Mouse (Mus musculus): ENCODE measurements at regions not wholly inside any gene's neighbourhood (a gene's known extent, or its start where the extent isn't known, plus 50 kb on each side); places are given as distances from the start of the nearest gene placed in this dataset.

DNA sequence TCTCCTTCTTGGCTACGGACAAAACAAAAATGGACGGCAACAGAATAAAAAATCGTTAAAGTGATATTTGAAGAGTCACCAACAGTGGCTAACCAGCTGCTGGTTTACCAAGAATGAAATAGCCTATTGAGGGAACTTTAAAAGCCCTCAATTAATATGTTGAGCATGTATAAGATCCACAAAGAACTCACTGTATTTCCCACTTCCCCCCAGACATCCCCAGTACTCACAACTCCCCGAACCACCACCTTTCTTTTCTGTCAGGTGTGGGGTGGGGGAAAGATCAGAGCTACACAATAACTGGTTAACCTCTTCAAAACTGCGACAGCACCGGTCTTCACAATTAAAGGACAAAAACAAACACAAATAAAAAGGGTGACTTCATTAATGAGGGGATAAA is 245.5 kb upstream of the Pmfbp1 start:
- in situ Hi-C loops (cut with MboI; ENCODE audit: low sequenced_read_pairs in 2 of 2, unreplicated experiment in 2 of 2) = no loop called here
- H3K27ac ChIP-seq (ENCODE audit: insufficient read depth, low read depth, low read length, poor library complexity, severe bottlenecking) = no peak overlapping the region
- TF ChIP-seq MAFK (IDR thresholded peaks at IDR 0.05; ENCODE audit: insufficient read depth, low read depth, low read length) (no peak), HCFC1 (IDR thresholded peaks at IDR 0.05; ENCODE audit: borderline replicate concordance, insufficient read depth, low read length) (no peak)
- H3K9me3 ChIP-seq (ENCODE audit: control insufficient read depth, insufficient read depth, low read depth, low read length) = no peaks in the 10 kb centered on the region
- H3K4me3 ChIP-seq (ENCODE audit: insufficient read depth in 1 of 2, low read depth in 1 of 2, low read length in 2 of 2, poor library complexity in 1 of 2, severe bottlenecking in 1 of 2) = no peak overlapping the region
- H3K36me3 ChIP-seq (ENCODE audit: control insufficient read depth, insufficient read depth, low read length, poor library complexity, severe bottlenecking) = no peaks in the 10 kb centered on the region
- DNase-seq (ENCODE audit: low read depth, low spot score) = no peak
- no peaks in the 10 kb centered on the region for H3K4me1 ChIP-seq (ENCODE audit: control insufficient read depth in 2 of 2, insufficient read depth in 2 of 2, low read length in 2 of 2, poor library complexity in 1 of 2)
- no peak overlapping the region for H3K9ac ChIP-seq (ENCODE audit: insufficient read depth, low read depth, low read length, poor library complexity, severe bottlenecking)

- in situ Hi-C loops (cut with MboI; ENCODE audit: low sequenced_read_pairs in 2 of 2, unreplicated experiment in 2 of 2) = no loop called here
- TF ChIP-seq HCFC1 (IDR thresholded peaks at IDR 0.05; ENCODE audit: borderline replicate concordance, insufficient read depth, low read length) = no peak
- TF ChIP-seq ZNF384 (IDR thresholded peaks at IDR 0.05; ENCODE audit: low read depth, low read length) = no peak
- no peak for TF ChIP-seq ZC3H11A (IDR thresholded peaks at IDR 0.05; ENCODE audit: borderline replicate concordance, low read depth, low read length)
- no peak for TF ChIP-seq MAFK (IDR thresholded peaks at IDR 0.05; ENCODE audit: insufficient read depth, low read depth, low read length)
- no peak for TF ChIP-seq CHD2 (IDR thresholded peaks at IDR 0.05; ENCODE audit: low read depth, low read length)
- Histone ChIP-seq H3K27ac (ENCODE audit: insufficient read depth, low read depth, low read length, poor library complexity, severe bottlenecking) (no peak overlapping the region), H3K4me3 (ENCODE audit: insufficient read depth in 1 of 2, low read depth in 1 of 2, low read length in 2 of 2, poor library complexity in 1 of 2, severe bottlenecking in 1 of 2) (no peak overlapping the region), H3K4me1 (ENCODE audit: control insufficient read depth in 2 of 2, insufficient read depth in 2 of 2, low read length in 2 of 2, poor library complexity in 1 of 2) (no peaks in the 10 kb centered on the region), H3K36me3 (ENCODE audit: control insufficient read depth, insufficient read depth, low read length, poor library complexity, severe bottlenecking) (no peaks in the 10 kb centered on the region), H3K9ac (ENCODE audit: insufficient read depth, low read depth, low read length, poor library complexity, severe bottlenecking) (no peak overlapping the region), H3K9me3 (ENCODE audit: control insufficient read depth, insufficient read depth, low read depth, low read length) (no peaks in the 10 kb centered on the region)
- no peak for DNase-seq (ENCODE audit: low read depth, low spot score)
Observed at GRCm38 (mm10) chr8:109249256-109249655, 244.6 kb upstream of the Pmfbp1 start.

- no peak for DNase-seq (ENCODE audit: low read depth, low spot score)
- Histone ChIP-seq H3K4me3 (ENCODE audit: insufficient read depth in 1 of 2, low read depth in 1 of 2, low read length in 2 of 2, poor library complexity in 1 of 2, severe bottlenecking in 1 of 2) (no peak overlapping the region), H3K36me3 (ENCODE audit: control insufficient read depth, insufficient read depth, low read length, poor library complexity, severe bottlenecking) (no peaks in the 10 kb centered on the region), H3K4me1 (ENCODE audit: control insufficient read depth in 2 of 2, insufficient read depth in 2 of 2, low read length in 2 of 2, poor library complexity in 1 of 2) (no peaks in the 10 kb centered on the region), H3K27ac (ENCODE audit: insufficient read depth, low read depth, low read length, poor library complexity, severe bottlenecking) (no peak overlapping the region), H3K9me3 (ENCODE audit: control insufficient read depth, insufficient read depth, low read depth, low read length) (no peaks in the 10 kb centered on the region), H3K9ac (ENCODE audit: insufficient read depth, low read depth, low read length, poor library complexity, severe bottlenecking) (no peak overlapping the region)
- TF ChIP-seq ZC3H11A (IDR thresholded peaks at IDR 0.05; ENCODE audit: borderline replicate concordance, low read depth, low read length) (no peak), CHD2 (IDR thresholded peaks at IDR 0.05; ENCODE audit: low read depth, low read length) (no peak), HCFC1 (IDR thresholded peaks at IDR 0.05; ENCODE audit: borderline replicate concordance, insufficient read depth, low read length) (no peak), MAFK (IDR thresholded peaks at IDR 0.05; ENCODE audit: insufficient read depth, low read depth, low read length) (no peak), ZNF384 (IDR thresholded peaks at IDR 0.05; ENCODE audit: low read depth, low read length) (no peak)
- in situ Hi-C loops (cut with MboI; ENCODE audit: low sequenced_read_pairs in 2 of 2, unreplicated experiment in 2 of 2) = no loop called here
Observed at GRCm38 (mm10) chr8:109249691-109250090, 244.1 kb upstream of the Pmfbp1 start.

- Histone ChIP-seq H3K4me3 (ENCODE audit: insufficient read depth in 1 of 2, low read depth in 1 of 2, low read length in 2 of 2, poor library complexity in 1 of 2, severe bottlenecking in 1 of 2) (no peak overlapping the region), H3K9me3 (ENCODE audit: control insufficient read depth, insufficient read depth, low read depth, low read length) (no peaks in the 10 kb centered on the region), H3K4me1 (ENCODE audit: control insufficient read depth in 2 of 2, insufficient read depth in 2 of 2, low read length in 2 of 2, poor library complexity in 1 of 2) (no peaks in the 10 kb centered on the region), H3K36me3 (ENCODE audit: control insufficient read depth, insufficient read depth, low read length, poor library complexity, severe bottlenecking) (no peaks in the 10 kb centered on the region), H3K9ac (ENCODE audit: insufficient read depth, low read depth, low read length, poor library complexity, severe bottlenecking) (no peak overlapping the region), H3K27ac (ENCODE audit: insufficient read depth, low read depth, low read length, poor library complexity, severe bottlenecking) (no peak overlapping the region)
- no peak for TF ChIP-seq ZNF384 (IDR thresholded peaks at IDR 0.05; ENCODE audit: low read depth, low read length)
- TF ChIP-seq HCFC1 (IDR thresholded peaks at IDR 0.05; ENCODE audit: borderline replicate concordance, insufficient read depth, low read length) = no peak
- no peak for TF ChIP-seq ZC3H11A (IDR thresholded peaks at IDR 0.05; ENCODE audit: borderline replicate concordance, low read depth, low read length)
- no peak for TF ChIP-seq MAFK (IDR thresholded peaks at IDR 0.05; ENCODE audit: insufficient read depth, low read depth, low read length)
- no peak for TF ChIP-seq CHD2 (IDR thresholded peaks at IDR 0.05; ENCODE audit: low read depth, low read length)
- in situ Hi-C loops (cut with MboI; ENCODE audit: low sequenced_read_pairs in 2 of 2, unreplicated experiment in 2 of 2) = no loop called here
- DNase-seq (ENCODE audit: low read depth, low spot score) = no peak
Observed at GRCm38 (mm10) chr8:109250551-109250950, 243.3 kb upstream of the Pmfbp1 start.

DNA sequence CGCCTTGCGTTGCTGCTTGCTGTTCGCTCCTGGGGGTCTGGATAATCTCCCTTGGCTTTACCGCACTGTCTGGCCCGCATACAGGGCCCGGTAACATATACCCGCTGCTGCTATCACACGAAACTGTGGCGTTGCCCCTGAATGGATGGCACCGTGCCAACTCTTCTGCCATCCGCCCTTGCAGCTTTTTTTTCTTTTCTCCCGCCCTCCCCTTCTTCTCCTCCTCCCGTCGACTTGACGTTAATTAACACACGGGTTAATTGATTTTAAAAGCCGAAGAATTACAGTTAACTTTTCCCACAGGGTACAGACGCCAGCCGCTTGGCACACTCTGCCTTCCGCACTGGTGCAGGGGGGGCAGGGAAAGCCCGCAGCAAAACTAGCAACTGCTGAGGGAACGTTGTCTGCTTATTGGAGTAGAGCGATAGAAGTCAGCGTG is 242.4 kb upstream of the Pmfbp1 start:
- Histone ChIP-seq H3K36me3 (ENCODE audit: control insufficient read depth, insufficient read depth, low read length, poor library complexity, severe bottlenecking) (no peaks in the 10 kb centered on the region), H3K9me3 (ENCODE audit: control insufficient read depth, insufficient read depth, low read depth, low read length) (no peaks in the 10 kb centered on the region), H3K4me1 (ENCODE audit: control insufficient read depth in 2 of 2, insufficient read depth in 2 of 2, low read length in 2 of 2, poor library complexity in 1 of 2) (no peaks in the 10 kb centered on the region), H3K4me3 (ENCODE audit: insufficient read depth in 1 of 2, low read depth in 1 of 2, low read length in 2 of 2, poor library complexity in 1 of 2, severe bottlenecking in 1 of 2) (peak overlapping the region in 1 of 2 experiments; percentile 2; a peak in 1 of 4 replicates), H3K9ac (ENCODE audit: insufficient read depth, low read depth, low read length, poor library complexity, severe bottlenecking) (no peak overlapping the region), H3K27ac (ENCODE audit: insufficient read depth, low read depth, low read length, poor library complexity, severe bottlenecking) (no peak overlapping the region)
- no peak for TF ChIP-seq HCFC1 (IDR thresholded peaks at IDR 0.05; ENCODE audit: borderline replicate concordance, insufficient read depth, low read length)
- no peak for TF ChIP-seq ZC3H11A (IDR thresholded peaks at IDR 0.05; ENCODE audit: borderline replicate concordance, low read depth, low read length)
- TF ChIP-seq CHD2 (IDR thresholded peaks at IDR 0.05; ENCODE audit: low read depth, low read length) = no peak
- TF ChIP-seq MAFK (IDR thresholded peaks at IDR 0.05; ENCODE audit: insufficient read depth, low read depth, low read length) = no peak
- TF ChIP-seq ZNF384 (IDR thresholded peaks at IDR 0.05; ENCODE audit: low read depth, low read length) = no peak
- DNase-seq (ENCODE audit: low read depth, low spot score) = no peak
- in situ Hi-C loops (cut with MboI; ENCODE audit: low sequenced_read_pairs in 2 of 2, unreplicated experiment in 2 of 2) = no loop called here
